Mouse (Mus musculus) central nervous system, embryonic 11.5 days (tissue): ENCODE results near the gene Gm17677. TPM values are rescaled to one million over a fixed set of nuclear protein-coding genes. Genes with fewer than 3 reads are reported as not detected.

Experiments
- polyA plus RNA-seq: library from polyadenylated mRNA; depleted of rRNA; stranded (reverse); fragments of >200 nt; gene quantifications from 2 replicates; pipeline ENCODE4 v1.2.3, GENCODE M21; 2012; rRNA removed

The Gm17677 gene
- polyA plus RNA-seq = not detected in 2 replicates

DNA sequence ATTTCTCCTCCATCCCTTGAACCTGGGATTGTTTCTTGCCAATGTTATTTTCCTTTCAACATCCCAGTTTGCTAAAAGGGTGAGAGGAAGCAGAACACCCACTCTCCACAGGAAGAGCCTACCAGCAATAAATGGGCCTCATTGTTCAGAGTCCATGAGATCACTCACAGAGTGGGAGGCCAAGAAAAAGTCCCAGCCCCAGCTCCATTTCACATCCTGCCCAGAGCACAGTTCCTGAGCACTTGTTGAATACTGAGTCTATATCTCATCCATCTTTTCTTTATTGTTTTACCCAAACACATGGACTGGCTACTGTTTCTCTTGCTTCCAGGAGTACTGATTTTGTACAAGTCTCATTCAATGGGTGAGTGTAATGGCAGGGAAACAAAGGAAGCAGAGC lies at the start of gene Gm17677:
Gm17677 (plus strand) TSS at position 301 of the 400 bp plus-strand sequence.

DNA sequence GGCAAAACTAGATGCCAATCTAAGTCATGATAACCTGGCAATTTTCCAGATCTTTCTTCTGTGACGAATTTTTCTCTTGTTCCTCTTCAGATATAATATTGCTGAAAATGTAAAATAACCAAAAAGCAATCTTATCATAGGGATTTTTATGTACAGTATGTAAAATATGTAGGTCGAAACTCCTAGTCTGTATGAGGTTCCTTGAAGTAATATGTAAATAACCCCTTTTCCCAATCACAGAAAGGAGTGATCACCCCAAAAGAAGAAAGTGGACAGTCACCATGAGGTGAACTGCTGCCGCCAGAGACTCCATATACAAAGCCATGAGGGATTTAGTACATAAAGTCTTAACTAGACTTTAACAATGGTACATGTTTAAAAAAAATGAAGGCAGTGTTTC lies 37.2 kb downstream of the Gm17677 start, which contains the start of gene Gm17727:
Gm17727 (minus strand) TSS at position 101 of the 400 bp plus-strand sequence.

DNA sequence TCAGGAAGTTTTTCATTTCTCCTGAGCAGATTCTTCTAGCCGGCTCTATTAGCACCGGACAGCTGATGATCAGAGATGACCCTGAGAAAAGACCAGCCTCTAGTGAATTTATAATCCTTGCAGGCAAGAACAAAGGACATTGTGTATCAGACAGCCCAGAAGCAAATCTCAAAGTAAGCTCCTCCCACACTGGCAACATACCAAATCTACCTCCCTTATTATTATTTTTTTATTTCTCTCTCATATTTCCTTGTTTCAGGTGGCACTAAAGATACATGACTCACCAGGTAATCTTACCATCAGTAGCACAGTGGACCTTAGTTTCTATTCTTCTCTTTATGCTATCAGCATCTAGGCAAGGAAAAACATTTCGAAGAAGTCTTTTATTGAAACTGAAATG lies 49.2 kb downstream of the Gm17677 start, which contains the start of the genes Gm27235 and D730048I06Rik:
Gm27235 (minus strand) TSS at position 101 of the 400 bp plus-strand sequence.
D730048I06Rik (minus strand) TSS at position 112 of the 400 bp plus-strand sequence.

Other genes starting within 250 kb of the Gm17677 start
- gene Gm1113, start 222.8 kb upstream of the Gm17677 start, polyA plus RNA-seq = not detected in 2 replicates
- gene Ddx25, start 182.5 kb upstream of the Gm17677 start, polyA plus RNA-seq = 4.1 and 4.9 TPM in 2 replicates
- gene Pus3, start 182.5 kb upstream of the Gm17677 start, polyA plus RNA-seq = 22.8 and 24.8 TPM in 2 replicates
- gene Pate2, start 170.8 kb upstream of the Gm17677 start, polyA plus RNA-seq = 1.3 and 1.9 TPM in 2 replicates
- 15.2 and 21.0 TPM in 2 replicates for gene Hyls1, start 170.7 kb upstream of the Gm17677 start, polyA plus RNA-seq
- not detected in 2 replicates for gene Pate4, start 129.1 kb upstream of the Gm17677 start, polyA plus RNA-seq
- gene Pate3, start 92.8 kb upstream of the Gm17677 start, polyA plus RNA-seq = not detected in 2 replicates
- gene Pate1, start 53.7 kb upstream of the Gm17677 start, polyA plus RNA-seq = not detected in 2 replicates
- not detected in 2 replicates for gene Gm17727, start 37.1 kb downstream of the Gm17677 start, polyA plus RNA-seq
- gene Gm27235, start 49.1 kb downstream of the Gm17677 start, polyA plus RNA-seq = not detected in 2 replicates
- gene D730048I06Rik, start 49.1 kb downstream of the Gm17677 start, polyA plus RNA-seq = not detected in 2 replicates
- not detected in 2 replicates for gene 9230110F15Rik, start 103.1 kb downstream of the Gm17677 start, polyA plus RNA-seq
- not detected in 2 replicates for gene 9230113P08Rik, start 167.4 kb downstream of the Gm17677 start, polyA plus RNA-seq